In the genomic region with DNA sequence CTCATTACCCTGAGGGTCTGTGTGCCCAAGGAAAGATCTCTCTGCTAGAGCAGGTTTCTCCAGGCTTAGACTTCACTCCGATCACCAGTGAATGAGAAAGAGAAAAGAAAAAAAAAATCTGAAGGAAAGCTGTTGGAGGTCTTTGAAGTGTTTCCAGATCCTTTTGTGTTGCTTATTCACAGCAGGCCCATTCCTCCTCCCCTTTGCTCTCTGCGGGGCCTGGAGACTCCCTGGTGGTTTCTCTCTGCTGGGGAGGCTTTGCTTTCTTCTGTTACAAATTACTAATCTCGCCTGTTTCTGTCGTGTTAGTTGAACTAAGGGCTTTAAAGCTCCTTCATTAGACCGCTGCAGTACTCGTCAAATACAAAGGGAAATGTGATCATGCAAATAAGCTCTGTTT, we compare ENCODE assay signal across 12 mouse cellular contexts.
DNase-seq lines count a peak whose midpoint lies in the region; ATAC-seq lines count a peak whose summit lies in the region.
"Had no signal": no experiment of that assay in that cellular context is flagged by ENCODE, and none has a peak within 500 bp of the region (broad histone marks: within the 10 kb centered on the region; RNA-seq: fewer than 3 reads in every experiment).

No protein-coding gene starts in this region.

- H3K27ac ChIP-seq in hindbrain, embryonic 10.5 days = peak overlapping the region; percentile 70
- peak overlapping the region; percentile 41 for H3K27ac ChIP-seq in midbrain, embryonic 14.5 days (replicated peaks; ENCODE audit: low read depth, low read length)

- no peak for ATAC-seq in midbrain, embryonic 14.5 days (ENCODE audit: low FRiP score, low TSS enrichment)

- peak; percentile 41 for DNase-seq in testis, postnatal 14 days (ENCODE audit: low spot score)
- DNase-seq in testis, postnatal 10 days (ENCODE audit: low spot score) = no peak
- DNase-seq in hindbrain, embryonic 10.5 days (ENCODE audit: low spot score) = peak; percentile 12
- peak; percentile 67 for DNase-seq in midbrain, embryonic 14.5 days
- DNase-seq in B cell, adult 2 months = no peak
- no peak for DNase-seq in c-Kit-positive CD71-positive TER-119-positive erythroid progenitor cells, embryonic 14.5 days (ENCODE audit: low spot score)
- DNase-seq in urinary bladder, postnatal 36 days (ENCODE audit: low spot score in 2 of 2) = no peak
- DNase-seq in kidney, postnatal 36 days = no peak
- DNase-seq: cerebellum, adult 11-12 months; heart, adult 18-20 months; heart, postnatal 36 days; liver had no signal

- H3K36me3 ChIP-seq in hindbrain, embryonic 10.5 days = no peaks in the 10 kb centered on the region
- no peaks in the 10 kb centered on the region for H3K36me3 ChIP-seq in midbrain, embryonic 14.5 days (ENCODE audit: control insufficient read depth, insufficient read depth, low read length)

- H3K9me3 ChIP-seq in hindbrain, embryonic 10.5 days = no peaks in the 10 kb centered on the region
- no peaks in the 10 kb centered on the region for H3K9me3 ChIP-seq in midbrain, embryonic 14.5 days (ENCODE audit: control insufficient read depth, low read length)

- H3K9ac ChIP-seq in midbrain, embryonic 14.5 days (replicated peaks; ENCODE audit: low read length) = 0 out of 2 replicates have a peak overlapping the region, but pooled peaks have one; percentile 5

- H3K4me3 ChIP-seq in hindbrain, embryonic 10.5 days = no peak overlapping the region
- H3K4me3 ChIP-seq in midbrain, embryonic 14.5 days (replicated peaks; ENCODE audit: low read depth, low read length) = no peak overlapping the region

- H3K27me3 ChIP-seq in hindbrain, embryonic 10.5 days (ENCODE audit: insufficient read depth, poor library complexity, severe bottlenecking) = peaks cover 19% of the 10 kb centered on the region
- peaks cover 3% of the 10 kb centered on the region for H3K27me3 ChIP-seq in midbrain, embryonic 14.5 days (ENCODE audit: control insufficient read depth, insufficient read depth, low read length)

- WGBS in hindbrain, embryonic 10.5 days = 5% methylated on average over 6 of the region's 6 CpGs
- WGBS in midbrain, embryonic 14.5 days = under 1% methylated on average over 6 of the region's 6 CpGs

- H3K4me2 ChIP-seq in midbrain, embryonic 14.5 days (ENCODE audit: low read length) = 0 out of 2 replicates have a peak overlapping the region, but pooled peaks have one; percentile 11

- peaks cover 52% of the 10 kb centered on the region for H3K4me1 ChIP-seq in hindbrain, embryonic 10.5 days (replicated peaks)
- peaks cover 14% of the 10 kb centered on the region for H3K4me1 ChIP-seq in midbrain, embryonic 14.5 days (ENCODE audit: control insufficient read depth, insufficient read depth, low read length)

Comparison
In these comparisons a context has a peak if more than half of its experiments do, and no peak if none do; other contexts are left out.
1. DNase-seq: peak in testis, postnatal 14 days (single experiment), hindbrain, embryonic 10.5 days (single experiment) and midbrain, embryonic 14.5 days (single experiment); none in testis, postnatal 10 days (single experiment), B cell, adult 2 months (0 of 2), c-Kit-positive CD71-positive TER-119-positive erythroid progenitor cells, embryonic 14.5 days (single experiment), urinary bladder, postnatal 36 days (0 of 2) and kidney, postnatal 36 days (0 of 2).